Comparison of ENCODE assay signal across 10 mouse cellular contexts in genomic region chr2:118744621-118745020, GRCm38 (mm10). TPM values are rescaled to one million over a fixed set of nuclear protein-coding genes. Genes with fewer than 3 reads are reported as not detected.
A peak's percentile ranks its signal among the peaks of the same experiment; 100 is the strongest.
DNase-seq lines count a peak whose midpoint lies in the region; ATAC-seq and TF ChIP-seq lines count a peak whose summit lies in the region.
"Had no signal": no experiment of that assay in that cellular context is flagged by ENCODE, and none has a peak within 500 bp of the region (broad histone marks: within the 10 kb centered on the region; RNA-seq: fewer than 3 reads in every experiment).

No protein-coding gene starts in this region.

- no peak for TF ChIP-seq POLR2A in MEL (IDR thresholded peaks at IDR 0.05; ENCODE audit: control insufficient read depth in 1 of 2, insufficient read depth in 1 of 2, low read depth in 1 of 2, low read length in 2 of 2, poor library complexity in 1 of 2)

- TF ChIP-seq CTCF in MEL (IDR thresholded peaks at IDR 0.05 in 2 of 3, conservative IDR thresholded peaks at IDR 0.05 in 1 of 3; ENCODE audit: control insufficient read depth in 1 of 3, insufficient read depth in 1 of 3, low read depth in 2 of 3, low read length in 3 of 3, poor library complexity in 1 of 3, severe bottlenecking in 1 of 3), result no peak
- no peak for TF ChIP-seq CTCF in heart, postnatal 0 days (IDR thresholded peaks at IDR 0.05; ENCODE audit: low read depth)
- no peak for TF ChIP-seq CTCF in liver, postnatal 0 days (IDR thresholded peaks at IDR 0.05; ENCODE audit: low read depth)

- no peak for TF ChIP-seq EP300 in MEL (IDR thresholded peaks at IDR 0.05; ENCODE audit: low read depth in 1 of 2, low read length in 2 of 2)
- TF ChIP-seq EP300 in heart, postnatal 0 days (IDR thresholded peaks at IDR 0.05; ENCODE audit: low read depth), result no peak
- no peak for TF ChIP-seq EP300 in liver, postnatal 0 days (IDR thresholded peaks at IDR 0.05; ENCODE audit: low read depth)

- H3K4me3 ChIP-seq in heart, embryonic 10.5 days, result peak overlapping the region; percentile 97; the same call in 1 of the 2 replicates
- H3K4me3 ChIP-seq in MEL (ENCODE audit: control insufficient read depth in 1 of 2, insufficient read depth in 1 of 2, low read depth in 2 of 2, low read length in 2 of 2), result peak overlapping the region; percentile 57 to 62
- H3K4me3 ChIP-seq in heart, postnatal 0 days (ENCODE audit: low read depth, low read length), result no peak overlapping the region; the same call in 1 of the 2 replicates
- peak overlapping the region; percentile 87; the same call in 1 of the 2 replicates for H3K4me3 ChIP-seq in liver, postnatal 0 days (ENCODE audit: low read depth, low read length)

- H3K9me3 ChIP-seq in heart, embryonic 10.5 days, result no peaks in the 10 kb centered on the region
- no peaks in the 10 kb centered on the region for H3K9me3 ChIP-seq in MEL (replicated peaks; ENCODE audit: insufficient read depth, low read length)
- H3K9me3 ChIP-seq in heart, postnatal 0 days (replicated peaks; ENCODE audit: control insufficient read depth, low read length), result no peaks in the 10 kb centered on the region
- H3K9me3 ChIP-seq in liver, postnatal 0 days (ENCODE audit: low read length), result no peaks in the 10 kb centered on the region

- peaks cover 41% of the 10 kb centered on the region for H3K4me1 ChIP-seq in heart, embryonic 10.5 days
- H3K4me1 ChIP-seq in MEL (ENCODE audit: control insufficient read depth in 1 of 2, insufficient read depth in 2 of 2, low read length in 2 of 2), result peaks cover 4 to 16% of the 10 kb centered on the region in 2 experiments
- H3K4me1 ChIP-seq in heart, postnatal 0 days (ENCODE audit: control insufficient read depth, insufficient read depth), result peaks cover 32% of the 10 kb centered on the region; the same call in 1 of the 2 replicates
- peaks cover 20% of the 10 kb centered on the region for H3K4me1 ChIP-seq in liver, postnatal 0 days (ENCODE audit: insufficient read depth)

- peak overlapping the region; percentile 97; the same call in 1 of the 2 replicates for H3K4me2 ChIP-seq in heart, postnatal 0 days (ENCODE audit: low read depth, low read length)
- peak overlapping the region; percentile 100 for H3K4me2 ChIP-seq in liver, postnatal 0 days (ENCODE audit: low read depth, low read length)

- H3K9ac ChIP-seq in MEL (ENCODE audit: control insufficient read depth, low read depth, low read length, poor library complexity, severe bottlenecking), result peak overlapping the region; percentile 59
- peak overlapping the region; percentile 97; the same call in 1 of the 2 replicates for H3K9ac ChIP-seq in heart, postnatal 0 days (replicated peaks; ENCODE audit: low read depth, low read length)
- H3K9ac ChIP-seq in liver, postnatal 0 days (replicated peaks), result no peak overlapping the region

- peaks cover 8% of the 10 kb centered on the region; the same call in 1 of the 2 replicates for H3K36me3 ChIP-seq in heart, embryonic 10.5 days
- H3K36me3 ChIP-seq in MEL (ENCODE audit: control insufficient read depth in 1 of 2, insufficient read depth in 2 of 2, low read length in 2 of 2), result peaks cover 3 to 16% of the 10 kb centered on the region in 2 experiments; a peak in 3 of 4 replicates
- H3K36me3 ChIP-seq in heart, postnatal 0 days (replicated peaks; ENCODE audit: control insufficient read depth, insufficient read depth, low read length), result peaks cover 9% of the 10 kb centered on the region
- peaks cover 7% of the 10 kb centered on the region; the same call in 1 of the 2 replicates for H3K36me3 ChIP-seq in liver, postnatal 0 days (replicated peaks; ENCODE audit: insufficient read depth, low read length)

- H3K27me3 ChIP-seq in heart, embryonic 10.5 days (ENCODE audit: insufficient read depth, poor library complexity, severe bottlenecking), result peaks cover 26% of the 10 kb centered on the region
- no peaks in the 10 kb centered on the region for H3K27me3 ChIP-seq in MEL (ENCODE audit: control insufficient read depth in 1 of 2, insufficient read depth in 2 of 2, low read length in 2 of 2)
- H3K27me3 ChIP-seq in heart, postnatal 0 days (ENCODE audit: control insufficient read depth, insufficient read depth, low read length), result no peaks in the 10 kb centered on the region
- H3K27me3 ChIP-seq in liver, postnatal 0 days (ENCODE audit: insufficient read depth, low read length), result peaks cover 6% of the 10 kb centered on the region

- DNase-seq in heart, embryonic 10.5 days (ENCODE audit: low spot score), result no peak
- no peak for DNase-seq in heart, adult 9 months (ENCODE audit: low spot score in 2 of 2)
- DNase-seq in MEL (ENCODE audit: low read depth, low spot score), result peak; percentile 57
- DNase-seq in heart, postnatal 0 days (ENCODE audit: low spot score), result no peak
- no peak for DNase-seq in liver, postnatal 0 days
- DNase-seq in adrenal gland, postnatal 14 days, result no peak
- DNase-seq in kidney, adult 18-20 months, result no peak
- DNase-seq: thymus, postnatal 4 days had no signal

- peaks cover 25% of the 10 kb centered on the region for H3K79me2 ChIP-seq in MEL (ENCODE audit: control insufficient read depth, insufficient read depth, low read length, poor library complexity)

- WGBS in heart, embryonic 10.5 days, result 10% methylated on average over 7 of the region's 7 CpGs
- WGBS in heart, postnatal 0 days, result 37% methylated on average over 7 of the region's 7 CpGs
- WGBS in liver, postnatal 0 days (ENCODE audit: insufficient replicate concordance), result 14% methylated on average over 7 of the region's 7 CpGs

- ATAC-seq in heart, postnatal 0 days (ENCODE audit: insufficient read depth, low read depth), result no peak
- ATAC-seq in liver, postnatal 0 days, result no peak
- no peak for ATAC-seq in activated CD4-positive, CD25-positive, alpha-beta regulatory T cell, adult 4 months

- no peak overlapping the region for H3K27ac ChIP-seq in heart, embryonic 10.5 days
- H3K27ac ChIP-seq in MEL (ENCODE audit: control insufficient read depth, low read depth, low read length), result no peak overlapping the region
- H3K27ac ChIP-seq in heart, postnatal 0 days (ENCODE audit: low read depth), result no peak overlapping the region
- H3K27ac ChIP-seq in liver, postnatal 0 days (ENCODE audit: low read depth), result no peak overlapping the region

- no peak for TF ChIP-seq RAD21 in MEL (IDR thresholded peaks at IDR 0.05; ENCODE audit: low read depth, low read length)

RNA-seq across cellular contexts. Expression of gene Inafm2, which starts 0.9 kb away (rescaled TPM):
- polyA plus RNA-seq in heart, embryonic 10.5 days (2016; fragmentation: Nextera tagmentation; extraction: Ambion mirVana), result 22.6 and 34.8 TPM in 2 replicates
- total RNA-seq in MEL (2012; rRNA removed), result 6.7 and 8.6 TPM in 2 replicates
- 10 to 100 TPM in 1 of 2 experiments, not detected in 1; 14.5 TPM for polyA plus RNA-seq in MEL (2012; ENCODE audit: insufficient read depth in 1 of 2, insufficient read length in 2 of 2, low read depth in 1 of 2, low replicate concordance in 2 of 2, missing spikeins in 1 of 2)
- 39.4 and 44.2 TPM in 2 replicates for total RNA-seq in heart, postnatal 0 days (2014; rRNA removed; ENCODE audit: low replicate concordance)
- polyA plus RNA-seq in heart, postnatal 0 days (2015; fragmentation: Nextera tagmentation; extraction: Ambion mirVana), result 39.9 and 48.4 TPM in 2 replicates
- polyA plus RNA-seq in liver, postnatal 0 days (2015; fragmentation: Nextera tagmentation; extraction: Ambion mirVana), result 14.0 and 14.7 TPM in 2 replicates
- polyA plus RNA-seq in activated CD4-positive, CD25-positive, alpha-beta regulatory T cell, adult 4 months (2017; shearing (Covaris generic)), result 10 to 100 TPM; 19.8 to 27.2 TPM
- 28.8 and 30.0 TPM in 2 replicates for total RNA-seq in adrenal gland, postnatal 14 days (2021)

RNA-seq across cellular contexts. Expression of gene Plcb2, which starts 16.4 kb away (rescaled TPM):
- polyA plus RNA-seq in heart, embryonic 10.5 days (2016; fragmentation: Nextera tagmentation; extraction: Ambion mirVana), result 1.4 and 1.6 TPM in 2 replicates
- 6.4 and 7.4 TPM in 2 replicates for total RNA-seq in MEL (2012; rRNA removed)
- 10 to 100 TPM in 1 of 2 experiments, not detected in 1; 21.2 TPM for polyA plus RNA-seq in MEL (2012; ENCODE audit: insufficient read depth in 1 of 2, insufficient read length in 2 of 2, low read depth in 1 of 2, low replicate concordance in 2 of 2, missing spikeins in 1 of 2)
- 1.6 and 7.6 TPM in 2 replicates for total RNA-seq in heart, postnatal 0 days (2014; rRNA removed; ENCODE audit: low replicate concordance)
- polyA plus RNA-seq in heart, postnatal 0 days (2015; fragmentation: Nextera tagmentation; extraction: Ambion mirVana), result 2.0 and 2.6 TPM in 2 replicates
- 1.7 and 1.9 TPM in 2 replicates for polyA plus RNA-seq in liver, postnatal 0 days (2015; fragmentation: Nextera tagmentation; extraction: Ambion mirVana)
- 10 to 100 TPM; 17.4 to 20.2 TPM for polyA plus RNA-seq in activated CD4-positive, CD25-positive, alpha-beta regulatory T cell, adult 4 months (2017; shearing (Covaris generic))
- total RNA-seq in adrenal gland, postnatal 14 days (2021), result 1.1 and 8.7 TPM in 2 replicates

RNA-seq across cellular contexts. Expression of gene Ccdc9b, which starts 17.8 kb away (rescaled TPM):
- polyA plus RNA-seq in heart, embryonic 10.5 days (2016; fragmentation: Nextera tagmentation; extraction: Ambion mirVana), result 0.94 and 1.8 TPM in 2 replicates
- 1.3 and 1.7 TPM in 2 replicates for total RNA-seq in MEL (2012; rRNA removed)
- polyA plus RNA-seq in MEL (2012; ENCODE audit: insufficient read depth in 1 of 2, insufficient read length in 2 of 2, low read depth in 1 of 2, low replicate concordance in 2 of 2, missing spikeins in 1 of 2), result 1 to 10 TPM in 1 of 2 experiments, not detected in 1; 2.4 TPM
- total RNA-seq in heart, postnatal 0 days (2014; rRNA removed; ENCODE audit: low replicate concordance), result 5.7 and 6.8 TPM in 2 replicates
- 3.3 and 3.4 TPM in 2 replicates for polyA plus RNA-seq in heart, postnatal 0 days (2015; fragmentation: Nextera tagmentation; extraction: Ambion mirVana)
- 0.36 and 0.52 TPM in 2 replicates for polyA plus RNA-seq in liver, postnatal 0 days (2015; fragmentation: Nextera tagmentation; extraction: Ambion mirVana)
- polyA plus RNA-seq in activated CD4-positive, CD25-positive, alpha-beta regulatory T cell, adult 4 months (2017; shearing (Covaris generic)), result not detected
- 4.2 and 4.8 TPM in 2 replicates for total RNA-seq in adrenal gland, postnatal 14 days (2021)

RNA-seq across cellular contexts. Expression of gene Phgr1, which starts 27.9 kb away (rescaled TPM):
- not detected in 2 replicates for polyA plus RNA-seq in heart, embryonic 10.5 days (2016; fragmentation: Nextera tagmentation; extraction: Ambion mirVana)
- not detected in 2 replicates for total RNA-seq in MEL (2012; rRNA removed)
- polyA plus RNA-seq in MEL (2012; ENCODE audit: insufficient read depth in 1 of 2, insufficient read length in 2 of 2, low read depth in 1 of 2, low replicate concordance in 2 of 2, missing spikeins in 1 of 2), result not detected
- not detected in 2 replicates for total RNA-seq in heart, postnatal 0 days (2014; rRNA removed; ENCODE audit: low replicate concordance)
- not detected in 2 replicates for polyA plus RNA-seq in heart, postnatal 0 days (2015; fragmentation: Nextera tagmentation; extraction: Ambion mirVana)
- not detected in 2 replicates for polyA plus RNA-seq in liver, postnatal 0 days (2015; fragmentation: Nextera tagmentation; extraction: Ambion mirVana)
- not detected for polyA plus RNA-seq in activated CD4-positive, CD25-positive, alpha-beta regulatory T cell, adult 4 months (2017; shearing (Covaris generic))
- total RNA-seq in adrenal gland, postnatal 14 days (2021), result not detected in 2 replicates
- polyA plus RNA-seq: inflammation-experienced regulatory T-cells, adult 6 months had no signal

RNA-seq across cellular contexts. Expression of gene Disp2, which starts 34.9 kb away (rescaled TPM):
- polyA plus RNA-seq in heart, embryonic 10.5 days (2016; fragmentation: Nextera tagmentation; extraction: Ambion mirVana), result 0.20 and 0.23 TPM in 2 replicates
- 0.15 and 0.29 TPM in 2 replicates for total RNA-seq in MEL (2012; rRNA removed)
- under 1 TPM in 1 of 2 experiments, not detected in 1; 0.43 TPM for polyA plus RNA-seq in MEL (2012; ENCODE audit: insufficient read depth in 1 of 2, insufficient read length in 2 of 2, low read depth in 1 of 2, low replicate concordance in 2 of 2, missing spikeins in 1 of 2)
- total RNA-seq in heart, postnatal 0 days (2014; rRNA removed; ENCODE audit: low replicate concordance), result 0.19 and 0.38 TPM in 2 replicates
- 0.03 and 0.07 TPM in 2 replicates for polyA plus RNA-seq in heart, postnatal 0 days (2015; fragmentation: Nextera tagmentation; extraction: Ambion mirVana)
- 0.06 and 0.14 TPM in 2 replicates for polyA plus RNA-seq in liver, postnatal 0 days (2015; fragmentation: Nextera tagmentation; extraction: Ambion mirVana)
- polyA plus RNA-seq in activated CD4-positive, CD25-positive, alpha-beta regulatory T cell, adult 4 months (2017; shearing (Covaris generic)), result under 1 TPM in 1 of 2 experiments, not detected in 1; 0.25 TPM
- 26.3 and 28.1 TPM in 2 replicates for total RNA-seq in adrenal gland, postnatal 14 days (2021)
- polyA plus RNA-seq: inflammation-experienced regulatory T-cells, adult 6 months had no signal
